In the genomic region with DNA sequence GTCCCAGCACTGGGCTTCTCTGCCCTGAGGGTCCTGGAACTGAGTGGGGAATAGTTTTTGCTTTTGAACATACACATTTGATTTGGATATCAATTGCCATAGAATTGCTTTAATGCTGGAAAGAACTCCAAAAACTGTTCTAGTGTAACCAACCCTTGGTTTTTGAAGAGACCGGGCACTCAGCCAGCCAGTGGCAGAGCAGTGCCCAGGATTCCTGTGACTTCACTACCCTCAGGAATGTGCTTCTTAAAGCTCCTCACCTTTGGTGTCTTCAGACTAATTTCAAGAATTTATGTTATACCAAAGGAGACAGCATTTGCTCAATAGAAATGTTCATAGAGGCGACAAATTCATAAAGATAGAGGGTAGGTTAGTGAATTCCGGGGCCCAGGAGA, we compare ENCODE assay signal across 8 mouse cellular contexts. TPM values are rescaled to one million over a fixed set of nuclear protein-coding genes. Genes with fewer than 3 reads are reported as not detected.
DNase-seq lines count a peak whose midpoint lies in the region; ATAC-seq and TF ChIP-seq lines count a peak whose summit lies in the region.

No protein-coding gene starts in this region.

- peaks cover 19% of the 10 kb centered on the region for H3K4me1 ChIP-seq in testis, adult 2 months (ENCODE audit: control insufficient read depth, insufficient read depth, low read length)
- H3K4me1 ChIP-seq in heart, embryonic 15.5 days (replicated peaks), result peaks cover 66% of the 10 kb centered on the region
- H3K4me1 ChIP-seq in small intestine, adult 2 months (ENCODE audit: control insufficient read depth, insufficient read depth, insufficient read length, low read length), result peaks cover 29% of the 10 kb centered on the region

- TF ChIP-seq CTCF in testis, adult 2 months (IDR thresholded peaks at IDR 0.05; ENCODE audit: control insufficient read depth, insufficient read depth, insufficient replicate concordance, low read depth, low read length), result no peak
- no peak for TF ChIP-seq CTCF in small intestine, adult 2 months (IDR thresholded peaks at IDR 0.05; ENCODE audit: extremely low read depth, insufficient read length, insufficient replicate concordance, low read depth, low read length)

- no peaks in the 10 kb centered on the region for H3K9me3 ChIP-seq in heart, embryonic 15.5 days (replicated peaks)

- no peaks in the 10 kb centered on the region for H3K36me3 ChIP-seq in testis, adult 2 months (ENCODE audit: control insufficient read depth, insufficient read depth, low read length)
- peaks cover 3% of the 10 kb centered on the region for H3K36me3 ChIP-seq in heart, embryonic 15.5 days
- no peaks in the 10 kb centered on the region for H3K36me3 ChIP-seq in small intestine, adult 2 months (ENCODE audit: control insufficient read depth, insufficient read depth, low read length)

- H3K9ac ChIP-seq in heart, embryonic 15.5 days, result no peak overlapping the region

- DNase-seq in testis, postnatal 14 days (ENCODE audit: low spot score), result no peak
- peak; percentile 74 to 81 for DNase-seq in kidney, postnatal 4 days
- no peak for DNase-seq in urinary bladder, adult 2 months (ENCODE audit: low spot score)
- no peak for DNase-seq in gastrocnemius, adult 18-20 months (ENCODE audit: low spot score)

- TF ChIP-seq POLR2A in testis, adult 2 months (IDR thresholded peaks at IDR 0.05; ENCODE audit: control insufficient read depth, low read depth, low read length), result no peak
- TF ChIP-seq POLR2A in small intestine, adult 2 months (IDR thresholded peaks at IDR 0.05; ENCODE audit: low read depth, low read length), result no peak

- no peak overlapping the region for H3K4me3 ChIP-seq in testis, adult 2 months (ENCODE audit: control insufficient read depth, low read depth, low read length)
- H3K4me3 ChIP-seq in heart, embryonic 15.5 days, result no peak overlapping the region
- H3K4me3 ChIP-seq in small intestine, adult 2 months (ENCODE audit: low read depth, low read length), result no peak overlapping the region

- H3K27ac ChIP-seq in testis, adult 2 months (ENCODE audit: control insufficient read depth, insufficient read depth, low read depth, low read length), result peak overlapping the region; percentile 18; the same call in 1 of the 2 replicates
- peak overlapping the region; percentile 93 for H3K27ac ChIP-seq in heart, embryonic 15.5 days
- H3K27ac ChIP-seq in small intestine, adult 2 months (ENCODE audit: insufficient read depth, low read depth, low read length), result peak overlapping the region; percentile 68

- peak overlapping the region; percentile 54 for H3K4me2 ChIP-seq in heart, embryonic 15.5 days

- 70% methylated on average over 3 of the region's 3 CpGs for WGBS in heart, embryonic 15.5 days
- WGBS in small intestine, adult 2 months, result 77% methylated on average over 3 of the region's 3 CpGs

- ATAC-seq in heart, embryonic 15.5 days (replicated peaks; ENCODE audit: insufficient number of reproducible peaks, insufficient read depth, low FRiP score, low read depth), result no peak
- ATAC-seq in erythroblast, adult 5-6 weeks (replicated peaks; ENCODE audit: low FRiP score, poor library complexity, severe bottlenecking), result no peak

- no peaks in the 10 kb centered on the region for H3K27me3 ChIP-seq in testis, adult 2 months (ENCODE audit: control insufficient read depth, insufficient read depth, low read length)
- no peaks in the 10 kb centered on the region for H3K27me3 ChIP-seq in heart, embryonic 15.5 days
- H3K27me3 ChIP-seq in small intestine, adult 2 months (ENCODE audit: control insufficient read depth, insufficient read depth, low read length), result no peaks in the 10 kb centered on the region

RNA-seq across cellular contexts. Expression of gene Ston1, which starts 33.1 kb away (rescaled TPM):
- polyA plus RNA-seq in testis, adult 2 months (2012; rRNA removed), result 18.5 and 19.5 TPM in 2 replicates
- 5.0 and 6.8 TPM in 2 replicates for polyA plus RNA-seq in heart, embryonic 15.5 days (2015; fragmentation: Nextera tagmentation; extraction: Ambion mirVana)
- polyA plus RNA-seq in small intestine, adult 2 months (2012; rRNA removed), result 2.3 and 5.4 TPM in 2 replicates
- 28.6 and 38.4 TPM in 2 replicates for polyA plus RNA-seq in urinary bladder, adult 2 months (2012; rRNA removed)
- 1 to 10 TPM; 5.1 to 6.2 TPM for total RNA-seq in gastrocnemius, adult 18-20 months (2021)
- total RNA-seq in erythroblast, adult 5-6 weeks (2015; ENCODE audit: low replicate concordance), result not detected in 2 replicates
- total RNA-seq in erythroblast, adult 5-6 weeks (2017; ENCODE audit: low replicate concordance), result not detected in 2 replicates

RNA-seq across cellular contexts. Expression of gene Gtf2a1l, which starts 37.9 kb away (rescaled TPM):
- 371 and 389 TPM in 2 replicates for polyA plus RNA-seq in testis, adult 2 months (2012; rRNA removed)
- 0.08 and 0.09 TPM in 2 replicates for polyA plus RNA-seq in heart, embryonic 15.5 days (2015; fragmentation: Nextera tagmentation; extraction: Ambion mirVana)
- not detected in 2 replicates for polyA plus RNA-seq in small intestine, adult 2 months (2012; rRNA removed)
- polyA plus RNA-seq in urinary bladder, adult 2 months (2012; rRNA removed), result not detected in 2 replicates
- not detected for total RNA-seq in gastrocnemius, adult 18-20 months (2021)
- total RNA-seq in erythroblast, adult 5-6 weeks (2015; ENCODE audit: low replicate concordance), result not detected in 2 replicates
- not detected in 2 replicates for total RNA-seq in erythroblast, adult 5-6 weeks (2017; ENCODE audit: low replicate concordance)

Comparison
In these comparisons a context has a peak if more than half of its experiments do, and no peak if none do; other contexts are left out.
1. H3K27ac ChIP-seq: peak in every context shown above with its lines; median percentile 93 in heart, embryonic 15.5 days; 68 in small intestine, adult 2 months; 18 in testis, adult 2 months.
2. DNase-seq: peak in kidney, postnatal 4 days (2 of 2); none in testis, postnatal 14 days (single experiment), urinary bladder, adult 2 months (single experiment) and gastrocnemius, adult 18-20 months (single experiment).
3. RNA of gene Gtf2a1l, which starts 37.9 kb away (polyA plus RNA-seq): 371 to 389 TPM in testis, adult 2 months; 0.08 to 0.09 TPM in heart, embryonic 15.5 days, not detected in urinary bladder, adult 2 months and not detected in small intestine, adult 2 months; every median in the first group is over 100 times any median in the second.